Mouse (Mus musculus): Measurements from ENCODE around the gene Rit1.
"Not testable (repeated sequence)": the region's sequence is repeated elsewhere in the genome, so short reads cannot be mapped to it uniquely, and the experiment has no call there.

Rit1 gene

DNA sequence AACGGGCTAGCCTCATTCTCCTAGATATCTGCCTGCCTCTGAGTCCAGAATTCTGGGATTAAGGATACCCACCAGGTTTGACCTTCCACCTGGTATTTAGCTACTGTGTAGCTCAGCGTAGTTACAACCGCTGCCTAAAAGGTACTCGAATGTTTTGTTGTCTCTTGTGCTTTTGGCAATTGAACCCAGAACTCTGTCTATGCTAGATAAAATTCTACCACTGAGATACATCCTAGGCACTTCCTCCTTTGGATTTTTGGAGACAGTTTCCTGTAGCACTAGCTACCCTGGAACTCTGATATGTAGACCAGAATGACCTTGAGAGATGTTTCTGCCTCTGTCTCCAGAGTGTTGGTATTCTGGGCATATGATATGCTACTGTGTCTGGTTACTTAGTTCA, 2.9 kb upstream of the Rit1 start:
- Histone ChIP-seq H3K27me3 (ENCODE audit: control insufficient read depth, insufficient read depth, low read length, poor library complexity, severe bottlenecking) (no peaks in the 10 kb centered on the region; the same call in 1 of the 2 replicates), H3K36me3 (ENCODE audit: control insufficient read depth, insufficient read depth, low read length, poor library complexity, severe bottlenecking) (peaks cover 23% of the 10 kb centered on the region)
- DNase-seq (ENCODE audit: low read depth, low spot score), result no peak

DNA sequence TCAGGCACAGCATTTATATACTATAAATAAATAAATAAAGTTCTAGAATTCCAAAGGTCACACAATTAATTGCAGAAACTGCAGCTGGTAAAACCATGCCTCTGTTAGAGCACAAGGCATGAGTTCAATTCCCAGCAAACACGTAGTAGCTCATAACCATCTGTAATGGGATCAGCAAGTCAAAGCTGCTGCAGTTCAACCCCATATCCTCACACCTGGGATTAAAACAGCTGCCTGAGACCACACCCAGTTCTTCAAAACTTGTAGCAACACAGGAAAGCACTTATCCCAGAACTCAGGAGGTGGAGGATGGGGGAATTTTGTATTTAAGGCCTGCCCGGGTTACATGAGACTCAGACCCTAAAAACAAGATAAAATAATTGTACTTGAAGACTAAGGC, 1.9 kb upstream of the Rit1 start:
- Histone ChIP-seq H3K36me3 (ENCODE audit: control insufficient read depth, insufficient read depth, low read length, poor library complexity, severe bottlenecking) (peaks cover 20% of the 10 kb centered on the region), H3K27me3 (ENCODE audit: control insufficient read depth, insufficient read depth, low read length, poor library complexity, severe bottlenecking) (no peaks in the 10 kb centered on the region; the same call in 1 of the 2 replicates)

DNA sequence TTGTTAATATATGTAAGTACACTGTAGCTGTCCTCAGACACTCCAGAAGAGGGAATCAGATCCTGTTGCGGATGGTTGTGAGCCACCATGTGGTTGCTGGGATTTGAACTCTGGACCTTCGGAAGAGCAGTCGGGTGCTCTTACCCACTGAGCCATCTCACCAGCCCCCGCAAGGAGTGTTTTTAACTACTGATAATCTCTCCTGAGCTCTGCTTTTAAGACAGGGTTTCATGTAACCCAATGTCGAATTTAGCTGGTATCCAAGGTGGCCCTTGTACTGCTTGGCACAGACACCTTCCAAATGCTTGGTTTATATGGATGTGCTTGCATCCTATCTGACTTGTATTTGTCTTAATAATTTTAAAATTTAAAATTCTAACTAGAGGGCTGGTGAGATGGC, 922 bp upstream of the Rit1 start:
- H3K27me3 ChIP-seq (ENCODE audit: control insufficient read depth, insufficient read depth, low read length, poor library complexity, severe bottlenecking); DNase-seq (ENCODE audit: low read depth, low spot score): not testable (repeated sequence)
- H3K36me3 ChIP-seq (ENCODE audit: control insufficient read depth, insufficient read depth, low read length, poor library complexity, severe bottlenecking), result peaks cover 16% of the 10 kb centered on the region

More for the DNA sequence above, 1.9 kb upstream of the Rit1 start:
- DNase-seq (ENCODE audit: low read depth, low spot score), result no peak

DNA sequence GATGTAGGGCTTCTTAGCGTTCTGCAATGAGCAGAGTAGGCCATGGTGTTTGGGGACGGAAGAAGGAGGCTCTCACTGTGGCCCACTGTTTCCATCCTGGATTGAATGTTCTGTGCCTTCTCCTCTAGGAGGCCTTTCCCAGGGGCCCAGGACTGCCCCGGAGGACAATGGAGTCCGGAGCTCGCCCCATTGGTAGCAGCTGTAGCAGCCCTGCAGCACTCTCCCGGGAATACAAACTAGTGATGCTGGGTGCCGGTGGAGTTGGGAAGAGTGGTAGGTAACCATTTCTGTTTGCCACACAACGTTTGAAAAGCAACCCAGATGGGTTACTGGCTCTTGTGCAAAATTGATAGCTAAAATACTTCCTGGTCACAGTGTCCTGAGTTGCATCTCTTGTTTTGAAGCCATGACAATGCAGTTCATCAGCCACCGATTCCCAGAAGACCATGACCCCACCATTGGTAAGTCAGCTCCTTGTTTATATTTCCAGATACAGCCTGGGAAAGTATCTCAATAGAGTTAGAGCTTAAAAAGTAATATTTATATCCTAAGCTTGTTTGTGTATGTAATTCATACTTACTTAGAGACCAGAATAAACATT, 660 bp downstream of the Rit1 start:
- no peak for DNase-seq (ENCODE audit: low read depth, low spot score)

DNA sequence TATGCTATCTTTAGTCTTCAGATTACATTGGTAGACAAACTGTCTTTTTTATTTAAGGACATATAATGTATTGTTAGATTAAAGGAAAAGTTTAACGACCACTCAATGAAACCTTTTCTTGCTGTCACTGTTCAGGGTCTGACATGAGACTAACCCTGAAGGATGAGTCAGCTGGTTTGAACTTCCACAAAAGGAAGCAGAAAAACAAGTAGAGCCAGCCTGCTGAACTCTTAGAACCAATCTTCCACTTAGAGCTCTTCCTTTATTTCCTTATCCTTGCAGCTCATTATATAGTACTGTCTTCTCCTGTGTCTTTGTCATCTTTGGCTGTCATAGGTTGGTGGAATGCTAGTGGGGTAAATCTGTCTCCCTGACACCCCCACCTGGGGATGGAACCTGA, 1.2 kb downstream of the Rit1 start:
- Histone ChIP-seq H3K36me3 (ENCODE audit: control insufficient read depth, insufficient read depth, low read length, poor library complexity, severe bottlenecking) (peaks cover 8% of the 10 kb centered on the region; the same call in 1 of the 2 replicates), H3K27me3 (ENCODE audit: control insufficient read depth, insufficient read depth, low read length, poor library complexity, severe bottlenecking) (no peaks in the 10 kb centered on the region; the same call in 1 of the 2 replicates)
- no peak for DNase-seq (ENCODE audit: low read depth, low spot score)

More for the DNA sequence above, 660 bp downstream of the Rit1 start:
- no peaks in the 10 kb centered on the region; the same call in 1 of the 2 replicates for H3K27me3 ChIP-seq (ENCODE audit: control insufficient read depth, insufficient read depth, low read length, poor library complexity, severe bottlenecking)
- peaks cover 10% of the 10 kb centered on the region; the same call in 1 of the 2 replicates for H3K36me3 ChIP-seq (ENCODE audit: control insufficient read depth, insufficient read depth, low read length, poor library complexity, severe bottlenecking)

DNA sequence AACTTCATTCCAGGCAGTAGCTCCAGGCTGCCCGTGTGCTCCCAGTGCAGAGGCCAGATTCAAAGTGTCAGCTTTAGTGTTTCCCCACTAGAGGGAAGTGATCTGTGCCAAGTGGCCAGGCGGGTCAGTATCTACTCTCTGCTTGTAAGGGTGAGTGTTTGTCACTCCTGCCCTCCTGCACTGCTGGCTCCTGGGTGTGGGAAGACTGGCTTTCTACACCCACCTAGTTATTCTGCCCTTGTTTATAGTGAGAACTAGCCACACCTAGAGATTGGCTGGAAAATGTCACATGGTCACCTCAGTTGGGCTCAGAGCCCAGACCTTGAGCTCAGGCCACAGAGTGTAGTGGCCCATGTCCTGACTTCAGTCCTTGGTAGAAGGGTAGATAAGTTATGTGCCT, 2.5 kb downstream of the Rit1 start:
- no peak for DNase-seq (ENCODE audit: low read depth, low spot score)
- Histone ChIP-seq H3K36me3 (ENCODE audit: control insufficient read depth, insufficient read depth, low read length, poor library complexity, severe bottlenecking) (0 out of 2 replicates have a peak, but pooled peaks cover 5% of the 10 kb centered on the region), H3K27me3 (ENCODE audit: control insufficient read depth, insufficient read depth, low read length, poor library complexity, severe bottlenecking) (no peaks in the 10 kb centered on the region)

DNA sequence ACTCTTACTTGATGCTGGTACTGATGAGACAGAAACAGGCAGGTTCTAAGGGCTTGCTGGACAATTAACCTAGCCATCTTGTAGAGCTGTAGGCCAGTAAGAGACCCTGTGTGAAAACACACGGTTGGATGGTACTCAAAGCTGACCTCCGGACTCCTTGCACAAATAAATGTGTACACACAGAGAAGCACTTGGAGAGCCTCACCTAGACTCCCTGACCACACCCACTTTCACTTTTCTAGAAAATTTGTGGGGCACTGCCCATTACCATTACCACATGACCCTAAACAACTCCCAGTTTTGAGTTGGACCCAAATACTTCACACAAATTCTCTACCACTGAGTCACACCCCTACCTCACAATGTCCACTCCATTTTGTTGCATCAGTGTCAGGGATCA, 19.9 kb downstream of the Rit1 start:
- no peak for DNase-seq (ENCODE audit: low read depth, low spot score)
- Histone ChIP-seq H3K27me3 (ENCODE audit: control insufficient read depth, insufficient read depth, low read length, poor library complexity, severe bottlenecking) (no peaks in the 10 kb centered on the region), H3K36me3 (ENCODE audit: control insufficient read depth, insufficient read depth, low read length, poor library complexity, severe bottlenecking) (no peaks in the 10 kb centered on the region)

DNA sequence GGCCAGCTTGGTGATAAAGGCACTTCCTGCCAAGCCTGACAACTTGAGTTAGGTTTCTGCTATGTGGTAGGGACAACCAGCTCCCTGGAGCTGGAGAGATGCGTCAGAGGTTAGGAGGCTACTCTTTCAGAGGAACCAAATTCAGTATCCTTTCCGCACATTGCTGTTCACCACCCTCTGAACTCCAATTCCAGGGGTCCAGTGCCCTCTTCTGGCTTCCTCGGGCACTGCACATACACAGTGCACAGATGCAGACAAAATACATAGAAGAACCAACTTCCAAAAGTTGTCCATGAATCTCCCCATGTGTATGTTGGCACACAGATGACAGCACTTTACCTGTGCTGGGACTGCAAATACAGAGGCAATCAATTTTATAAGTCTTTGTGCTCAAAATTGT, 22.0 kb downstream of the Rit1 start:
- H3K36me3 ChIP-seq (ENCODE audit: control insufficient read depth, insufficient read depth, low read length, poor library complexity, severe bottlenecking), result no peaks in the 10 kb centered on the region
- DNase-seq (ENCODE audit: low read depth, low spot score), result peak; percentile 79

DNA sequence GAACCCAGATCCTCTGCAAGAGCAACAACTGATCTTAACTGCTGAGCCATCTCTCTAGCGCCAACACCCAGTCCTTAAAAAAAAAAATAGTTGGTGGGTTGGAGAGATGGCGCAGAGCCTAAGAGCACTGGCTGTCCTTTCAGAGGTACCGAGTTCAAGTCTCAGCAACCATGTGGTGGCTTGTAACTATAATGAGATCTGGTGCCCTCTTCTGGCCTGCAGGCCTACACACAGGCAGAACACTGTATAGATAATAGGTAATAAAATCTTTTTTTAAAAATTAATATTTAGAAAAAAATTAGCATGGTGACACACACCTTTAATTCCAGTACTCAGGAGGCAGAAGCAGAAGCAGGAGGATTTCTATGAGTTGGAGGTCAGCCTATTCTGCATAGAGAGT, 23.5 kb downstream of the Rit1 start:
- DNase-seq (ENCODE audit: low read depth, low spot score), result peak; percentile 15
- no peaks in the 10 kb centered on the region for H3K27me3 ChIP-seq (ENCODE audit: control insufficient read depth, insufficient read depth, low read length, poor library complexity, severe bottlenecking)
- no peaks in the 10 kb centered on the region for H3K36me3 ChIP-seq (ENCODE audit: control insufficient read depth, insufficient read depth, low read length, poor library complexity, severe bottlenecking)

More for the DNA sequence above, 22.0 kb downstream of the Rit1 start:
- H3K27me3 ChIP-seq (ENCODE audit: control insufficient read depth, insufficient read depth, low read length, poor library complexity, severe bottlenecking), result no peaks in the 10 kb centered on the region

DNA sequence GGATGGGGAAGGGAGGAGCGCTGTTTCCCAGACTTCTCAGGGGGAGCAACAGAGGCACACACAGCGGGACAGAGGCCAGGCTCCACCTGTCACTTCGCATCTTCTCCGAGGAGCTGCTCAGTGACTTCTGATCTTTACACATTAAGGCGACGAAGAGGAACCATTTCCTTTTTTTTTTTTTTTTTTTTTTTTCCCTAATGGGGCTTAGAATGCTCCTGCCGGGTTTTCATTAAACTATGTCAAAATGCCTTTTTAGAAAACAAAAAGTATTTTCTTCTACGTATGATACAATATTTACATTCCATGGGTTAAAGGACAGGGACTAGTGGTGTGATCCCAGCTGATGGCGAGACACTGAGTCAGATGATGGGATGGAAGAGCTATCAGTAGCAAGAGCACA, 28.9 kb downstream of the Rit1 start:
- H3K27me3 ChIP-seq (ENCODE audit: control insufficient read depth, insufficient read depth, low read length, poor library complexity, severe bottlenecking), result no peaks in the 10 kb centered on the region
- DNase-seq (ENCODE audit: low read depth, low spot score), result no peak
- H3K36me3 ChIP-seq (ENCODE audit: control insufficient read depth, insufficient read depth, low read length, poor library complexity, severe bottlenecking), result no peaks in the 10 kb centered on the region

DNA sequence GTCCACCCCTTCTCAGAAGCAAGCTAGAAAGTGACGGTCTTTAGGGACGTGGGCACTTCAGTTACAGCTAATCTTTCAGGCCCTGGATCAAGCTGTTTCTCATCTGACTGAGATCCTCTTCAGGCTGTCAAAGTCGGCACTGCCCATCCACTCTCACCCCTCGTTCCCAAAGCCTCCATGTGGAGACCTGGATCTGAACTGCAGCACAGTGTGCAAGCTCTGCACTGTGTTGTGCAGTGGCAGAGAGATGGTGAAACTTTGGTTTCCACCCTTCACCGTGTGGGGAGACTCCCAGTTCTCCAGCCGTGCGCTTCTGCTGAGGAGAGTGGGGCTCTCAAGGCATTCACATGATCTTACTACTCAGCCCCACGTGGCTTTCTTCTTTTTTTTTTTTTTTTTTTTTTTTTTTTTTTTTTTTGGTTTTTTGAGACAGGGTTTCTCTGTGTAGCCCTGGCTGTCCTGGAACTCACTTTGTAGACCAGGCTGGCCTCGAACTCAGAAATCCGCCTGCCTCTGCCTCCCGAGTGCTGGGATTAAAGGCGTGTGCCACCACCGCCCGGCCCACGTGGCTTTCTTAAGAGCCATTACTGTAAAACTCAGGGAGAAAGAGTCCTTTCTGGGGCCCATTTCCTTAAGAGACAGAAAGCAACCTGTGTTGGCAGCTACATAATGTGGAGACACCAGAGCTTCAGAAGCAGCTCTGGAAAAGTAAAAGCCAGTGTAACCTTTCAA, 29.7 kb downstream of the Rit1 start:
- Histone ChIP-seq H3K27me3 (ENCODE audit: control insufficient read depth, insufficient read depth, low read length, poor library complexity, severe bottlenecking) (no peaks in the 10 kb centered on the region), H3K36me3 (ENCODE audit: control insufficient read depth, insufficient read depth, low read length, poor library complexity, severe bottlenecking) (no peaks in the 10 kb centered on the region)
- DNase-seq (ENCODE audit: low read depth, low spot score), result no peak

DNA sequence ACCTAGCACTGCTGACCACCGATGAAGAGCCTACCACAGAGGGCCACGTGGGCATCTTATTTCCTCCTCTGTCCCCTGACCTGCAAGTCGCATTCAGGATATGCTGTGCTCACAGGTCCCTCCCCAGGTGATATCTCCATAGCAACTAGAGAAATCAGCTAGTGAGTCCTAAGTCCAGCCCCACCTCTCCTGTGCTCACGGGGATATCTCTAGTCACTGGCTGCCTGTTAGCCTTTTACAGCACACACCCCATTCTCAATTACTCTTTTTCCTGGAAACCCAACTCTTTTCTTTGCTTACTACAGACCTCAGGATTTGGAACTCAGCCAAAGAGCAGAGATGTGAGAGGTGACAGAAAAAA, 30.2 kb downstream of the Rit1 start:
- no peak for DNase-seq (ENCODE audit: low read depth, low spot score)
- Histone ChIP-seq H3K27me3 (ENCODE audit: control insufficient read depth, insufficient read depth, low read length, poor library complexity, severe bottlenecking) (no peaks in the 10 kb centered on the region), H3K36me3 (ENCODE audit: control insufficient read depth, insufficient read depth, low read length, poor library complexity, severe bottlenecking) (no peaks in the 10 kb centered on the region)

DNA sequence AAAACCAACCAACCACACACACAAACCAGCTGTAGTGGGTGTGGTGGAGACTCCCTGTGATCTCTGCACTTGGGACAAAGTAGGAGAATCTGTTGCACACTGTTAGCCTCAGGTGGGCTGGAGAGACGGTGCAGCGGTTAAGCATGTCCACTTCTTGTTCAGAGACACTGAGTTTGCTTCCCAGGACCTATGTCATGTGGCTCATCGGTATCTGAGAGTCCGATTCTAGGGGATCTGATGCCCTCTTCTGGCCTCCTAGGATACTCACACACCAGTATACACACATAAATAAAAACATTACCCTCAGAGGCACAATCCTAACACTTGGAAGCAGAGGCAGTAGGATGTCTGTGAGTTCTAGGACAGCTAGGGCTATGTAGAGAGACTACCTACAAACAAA, 37.6 kb downstream of the Rit1 start:
- Histone ChIP-seq H3K36me3 (ENCODE audit: control insufficient read depth, insufficient read depth, low read length, poor library complexity, severe bottlenecking) (no peaks in the 10 kb centered on the region), H3K27me3 (ENCODE audit: control insufficient read depth, insufficient read depth, low read length, poor library complexity, severe bottlenecking) (no peaks in the 10 kb centered on the region)
- DNase-seq (ENCODE audit: low read depth, low spot score), result peak; percentile 24

DNA sequence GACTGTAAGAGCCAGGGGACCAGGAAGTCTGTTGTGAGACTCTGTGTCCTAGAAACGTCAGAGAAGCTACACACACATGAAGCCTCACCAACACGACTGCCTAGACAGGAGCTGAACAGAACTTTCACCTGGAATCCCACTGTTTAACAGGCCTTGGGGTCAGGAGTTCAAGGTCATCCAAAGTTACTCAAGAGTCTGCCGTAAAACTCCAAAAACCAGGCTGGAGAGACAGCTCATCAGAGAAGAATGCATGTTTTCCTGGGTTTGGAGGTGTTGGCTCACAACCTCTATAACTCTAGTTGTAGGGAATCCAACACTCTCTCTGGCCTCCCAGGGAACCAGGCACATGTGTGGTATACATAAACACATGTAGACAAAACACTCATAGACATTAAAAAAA, 38.9 kb downstream of the Rit1 start:
- Histone ChIP-seq H3K36me3 (ENCODE audit: control insufficient read depth, insufficient read depth, low read length, poor library complexity, severe bottlenecking) (no peaks in the 10 kb centered on the region), H3K27me3 (ENCODE audit: control insufficient read depth, insufficient read depth, low read length, poor library complexity, severe bottlenecking) (no peaks in the 10 kb centered on the region)
- DNase-seq (ENCODE audit: low read depth, low spot score), result no peak

DNA sequence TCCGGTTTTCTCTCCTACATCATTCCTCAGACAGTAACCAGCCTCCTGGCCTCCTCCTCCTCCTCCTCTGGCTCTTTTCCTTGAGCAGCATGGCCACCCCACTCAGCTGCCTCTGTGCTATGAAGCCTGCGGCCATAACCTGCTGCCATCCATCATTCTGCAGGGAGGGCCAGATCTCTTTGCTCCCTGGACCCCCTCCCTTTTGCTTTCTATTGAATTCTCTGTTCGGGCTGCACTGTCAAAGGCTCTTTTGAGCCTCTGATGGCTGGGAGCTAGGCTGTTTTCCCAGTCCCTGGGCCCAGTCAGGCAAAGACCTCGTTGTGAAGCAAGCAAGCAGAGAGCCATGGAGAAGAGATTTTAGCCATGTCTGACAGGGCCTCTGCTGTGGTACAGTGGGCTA, 39.6 kb downstream of the Rit1 start:
- Histone ChIP-seq H3K36me3 (ENCODE audit: control insufficient read depth, insufficient read depth, low read length, poor library complexity, severe bottlenecking) (no peaks in the 10 kb centered on the region), H3K27me3 (ENCODE audit: control insufficient read depth, insufficient read depth, low read length, poor library complexity, severe bottlenecking) (no peaks in the 10 kb centered on the region)
- no peak for DNase-seq (ENCODE audit: low read depth, low spot score)
